Mouse (Mus musculus): ENCODE data around the gene Myo7a. TPM values are rescaled to one million over a fixed set of nuclear protein-coding genes. Genes with fewer than 3 reads are reported as not detected.

The Myo7a gene
- polyA plus RNA-seq, 1 experiment, result 0.01 TPM

- Histone ChIP-seq H3K36me3 (ENCODE audit: control insufficient read depth) (peaks cover 97% of the 10 kb centered on the region), H3K4me3 (replicated peaks) (no peak overlapping the region), H3K9me3 (ENCODE audit: control insufficient read depth, low read length) (no peaks in the 10 kb centered on the region), H3K4me1 (ENCODE audit: control insufficient read depth) (peaks cover 30% of the 10 kb centered on the region), H3K27me3 (ENCODE audit: control insufficient read depth) (no peaks in the 10 kb centered on the region)
- TF ChIP-seq GATA1 (IDR thresholded peaks at IDR 0.05; ENCODE audit: low read length) (no peak), TAL1 (IDR thresholded peaks at IDR 0.05; ENCODE audit: low read length) (no peak)
These were observed 27.1 kb upstream of the Myo7a start for GRCm38 (mm10) chr7:98146447-98146845.

GRCm38 (mm10) chr7:98145842-98146446 lies 26.6 kb upstream of the Myo7a start:
- H3K4me3 ChIP-seq (replicated peaks), result no peak overlapping the region
- H3K36me3 ChIP-seq (ENCODE audit: control insufficient read depth), result peaks cover 95% of the 10 kb centered on the region
- peaks cover 33% of the 10 kb centered on the region for H3K4me1 ChIP-seq (ENCODE audit: control insufficient read depth)
- H3K27me3 ChIP-seq (ENCODE audit: control insufficient read depth), result no peaks in the 10 kb centered on the region
- TF ChIP-seq GATA1 (IDR thresholded peaks at IDR 0.05; ENCODE audit: low read length) (no peak), TAL1 (IDR thresholded peaks at IDR 0.05; ENCODE audit: low read length) (no peak)
- no peaks in the 10 kb centered on the region for H3K9me3 ChIP-seq (ENCODE audit: control insufficient read depth, low read length)

GRCm38 (mm10) chr7:98145402-98145801 lies 26.1 kb upstream of the Myo7a start, which contains the start of gene Omp:
Gene Omp, minus strand, starts transcription at chr7:98145502.
- H3K27me3 ChIP-seq (ENCODE audit: control insufficient read depth), result no peaks in the 10 kb centered on the region
- H3K4me1 ChIP-seq (ENCODE audit: control insufficient read depth), result peaks cover 36% of the 10 kb centered on the region
- TF ChIP-seq TAL1 (IDR thresholded peaks at IDR 0.05; ENCODE audit: low read length), result no peak
- TF ChIP-seq GATA1 (IDR thresholded peaks at IDR 0.05; ENCODE audit: low read length), result no peak
- no peak within 1 kb of the TSS for H3K4me3 ChIP-seq (replicated peaks)
- peaks cover 93% of the 10 kb centered on the region for H3K36me3 ChIP-seq (ENCODE audit: control insufficient read depth)
- H3K9me3 ChIP-seq (ENCODE audit: control insufficient read depth, low read length), result no peaks in the 10 kb centered on the region

- Histone ChIP-seq H3K36me3 (ENCODE audit: control insufficient read depth) (peaks cover 82% of the 10 kb centered on the region), H3K4me3 (replicated peaks) (no peak overlapping the region), H3K4me1 (ENCODE audit: control insufficient read depth) (peaks cover 40% of the 10 kb centered on the region), H3K9me3 (ENCODE audit: control insufficient read depth, low read length) (no peaks in the 10 kb centered on the region), H3K27me3 (ENCODE audit: control insufficient read depth) (no peaks in the 10 kb centered on the region)
- TF ChIP-seq TAL1 (IDR thresholded peaks at IDR 0.05; ENCODE audit: low read length) (no peak), GATA1 (IDR thresholded peaks at IDR 0.05; ENCODE audit: low read length) (no peak)
These were observed 23.3 kb upstream of the Myo7a start for GRCm38 (mm10) chr7:98142648-98143047.

GRCm38 (mm10) chr7:98142247-98142646 lies 22.9 kb upstream of the Myo7a start:
- Histone ChIP-seq H3K36me3 (ENCODE audit: control insufficient read depth) (peaks cover 80% of the 10 kb centered on the region), H3K4me1 (ENCODE audit: control insufficient read depth) (peaks cover 42% of the 10 kb centered on the region), H3K4me3 (replicated peaks) (no peak overlapping the region), H3K27me3 (ENCODE audit: control insufficient read depth) (no peaks in the 10 kb centered on the region), H3K9me3 (ENCODE audit: control insufficient read depth, low read length) (no peaks in the 10 kb centered on the region)
- TF ChIP-seq GATA1 (IDR thresholded peaks at IDR 0.05; ENCODE audit: low read length) (no peak), TAL1 (IDR thresholded peaks at IDR 0.05; ENCODE audit: low read length) (no peak)

GRCm38 (mm10) chr7:98141206-98141605 lies 21.9 kb upstream of the Myo7a start:
- H3K9me3 ChIP-seq (ENCODE audit: control insufficient read depth, low read length), result no peaks in the 10 kb centered on the region
- peaks cover 40% of the 10 kb centered on the region for H3K4me1 ChIP-seq (ENCODE audit: control insufficient read depth)
- TF ChIP-seq TAL1 (IDR thresholded peaks at IDR 0.05; ENCODE audit: low read length) (no peak), GATA1 (IDR thresholded peaks at IDR 0.05; ENCODE audit: low read length) (no peak)
- no peak overlapping the region for H3K4me3 ChIP-seq (replicated peaks)
- H3K27me3 ChIP-seq (ENCODE audit: control insufficient read depth), result no peaks in the 10 kb centered on the region
- peaks cover 79% of the 10 kb centered on the region for H3K36me3 ChIP-seq (ENCODE audit: control insufficient read depth)

GRCm38 (mm10) chr7:98140597-98140996 lies 21.3 kb upstream of the Myo7a start:
- Histone ChIP-seq H3K4me3 (replicated peaks) (no peak overlapping the region), H3K9me3 (ENCODE audit: control insufficient read depth, low read length) (no peaks in the 10 kb centered on the region), H3K27me3 (ENCODE audit: control insufficient read depth) (no peaks in the 10 kb centered on the region), H3K4me1 (ENCODE audit: control insufficient read depth) (peaks cover 36% of the 10 kb centered on the region), H3K36me3 (ENCODE audit: control insufficient read depth) (peaks cover 79% of the 10 kb centered on the region)
- no peak for TF ChIP-seq GATA1 (IDR thresholded peaks at IDR 0.05; ENCODE audit: low read length)
- TF ChIP-seq TAL1 (IDR thresholded peaks at IDR 0.05; ENCODE audit: low read length), result no peak

GRCm38 (mm10) chr7:98139216-98139615 lies 19.9 kb upstream of the Myo7a start:
- Histone ChIP-seq H3K36me3 (ENCODE audit: control insufficient read depth) (peaks cover 75% of the 10 kb centered on the region), H3K4me1 (ENCODE audit: control insufficient read depth) (peaks cover 32% of the 10 kb centered on the region), H3K4me3 (replicated peaks) (no peak overlapping the region)

GRCm38 (mm10) chr7:98137995-98138394 lies 18.7 kb upstream of the Myo7a start:
- TF ChIP-seq GATA1 (IDR thresholded peaks at IDR 0.05; ENCODE audit: low read length), result no peak
- no peak for TF ChIP-seq TAL1 (IDR thresholded peaks at IDR 0.05; ENCODE audit: low read length)
- H3K9me3 ChIP-seq (ENCODE audit: control insufficient read depth, low read length), result no peaks in the 10 kb centered on the region
- H3K36me3 ChIP-seq (ENCODE audit: control insufficient read depth), result peaks cover 65% of the 10 kb centered on the region
- no peak overlapping the region for H3K4me3 ChIP-seq (replicated peaks)
- peaks cover 29% of the 10 kb centered on the region for H3K4me1 ChIP-seq (ENCODE audit: control insufficient read depth)
- H3K27me3 ChIP-seq (ENCODE audit: control insufficient read depth), result no peaks in the 10 kb centered on the region

More at GRCm38 (mm10) chr7:98139216-98139615, 19.9 kb upstream of the Myo7a start:
- H3K9me3 ChIP-seq (ENCODE audit: control insufficient read depth, low read length), result no peaks in the 10 kb centered on the region
- TF ChIP-seq GATA1 (IDR thresholded peaks at IDR 0.05; ENCODE audit: low read length) (no peak), TAL1 (IDR thresholded peaks at IDR 0.05; ENCODE audit: low read length) (no peak)
- no peaks in the 10 kb centered on the region for H3K27me3 ChIP-seq (ENCODE audit: control insufficient read depth)

GRCm38 (mm10) chr7:98137583-98137982 lies 18.3 kb upstream of the Myo7a start:
- Histone ChIP-seq H3K4me3 (replicated peaks) (no peak overlapping the region), H3K27me3 (ENCODE audit: control insufficient read depth) (no peaks in the 10 kb centered on the region), H3K36me3 (ENCODE audit: control insufficient read depth) (peaks cover 65% of the 10 kb centered on the region), H3K9me3 (ENCODE audit: control insufficient read depth, low read length) (no peaks in the 10 kb centered on the region), H3K4me1 (ENCODE audit: control insufficient read depth) (peaks cover 26% of the 10 kb centered on the region)
- TF ChIP-seq GATA1 (IDR thresholded peaks at IDR 0.05; ENCODE audit: low read length) (no peak), TAL1 (IDR thresholded peaks at IDR 0.05; ENCODE audit: low read length) (no peak)

Measured in erythroblast, embryonic 14.5 days (primary cell).